ENCODE assay signal across 8 mouse cellular contexts in genomic region chr19:37018411-37018810, GRCm38 (mm10).
DNase-seq lines count a peak whose midpoint lies in the region; ATAC-seq and TF ChIP-seq lines count a peak whose summit lies in the region.

No protein-coding gene starts in this region.

- ATAC-seq in heart, embryonic 13.5 days (ENCODE audit: extremely low read depth, insufficient number of reproducible peaks, low FRiP score, low TSS enrichment) = peak; percentile 89
- peak; percentile 97 for ATAC-seq in kidney, embryonic 16.5 days (ENCODE audit: low FRiP score, low TSS enrichment)
- peak; percentile 97 for ATAC-seq in lung, embryonic 16.5 days (ENCODE audit: low read depth)

- peak overlapping the region; percentile 56 for H3K4me3 ChIP-seq in heart, embryonic 13.5 days
- H3K4me3 ChIP-seq in kidney, embryonic 16.5 days (ENCODE audit: low read length) = peak overlapping the region; percentile 55
- peak overlapping the region; percentile 54 for H3K4me3 ChIP-seq in lung, embryonic 16.5 days (ENCODE audit: low read length)
- H3K4me3 ChIP-seq in olfactory bulb, adult 2 months (ENCODE audit: insufficient read depth, low read depth, low read length) = peak overlapping the region; percentile 9

- H3K36me3 ChIP-seq in heart, embryonic 13.5 days = peaks cover 25% of the 10 kb centered on the region
- 0 out of 2 replicates have a peak, but pooled peaks cover 5% of the 10 kb centered on the region for H3K36me3 ChIP-seq in kidney, embryonic 16.5 days (ENCODE audit: insufficient read depth, low read length)
- H3K36me3 ChIP-seq in lung, embryonic 16.5 days (ENCODE audit: control insufficient read depth, insufficient read depth, low read length) = no peaks in the 10 kb centered on the region

- TF ChIP-seq CTCF in olfactory bulb, adult 2 months (IDR thresholded peaks at IDR 0.05; ENCODE audit: insufficient read depth, low read depth, low read length) = no peak

- no peaks in the 10 kb centered on the region for H3K27me3 ChIP-seq in heart, embryonic 13.5 days (replicated peaks)
- no peaks in the 10 kb centered on the region for H3K27me3 ChIP-seq in kidney, embryonic 16.5 days (ENCODE audit: insufficient read depth, low read length)
- no peaks in the 10 kb centered on the region for H3K27me3 ChIP-seq in lung, embryonic 16.5 days (ENCODE audit: control insufficient read depth, insufficient read depth, low read depth, low read length)

- H3K4me2 ChIP-seq in heart, embryonic 13.5 days = peak overlapping the region; percentile 75
- H3K4me2 ChIP-seq in kidney, embryonic 16.5 days (replicated peaks; ENCODE audit: low read depth, low read length) = peak overlapping the region; percentile 55
- H3K4me2 ChIP-seq in lung, embryonic 16.5 days (ENCODE audit: low read depth, low read length) = peak overlapping the region; percentile 67

- peak; percentile 67 for DNase-seq in layer of hippocampus, adult 11-12 months (ENCODE audit: low spot score)
- no peak for DNase-seq in layer of hippocampus, adult 9-10 months (ENCODE audit: low spot score)
- DNase-seq in embryo, embryonic 10.5 days (ENCODE audit: low spot score) = peak; percentile 91
- peak; percentile 84 for DNase-seq in thymus, postnatal 4 days

- WGBS in heart, embryonic 13.5 days = 2% methylated on average over 26 of the region's 26 CpGs
- WGBS in kidney, embryonic 16.5 days = 4% methylated on average over 26 of the region's 26 CpGs
- 4% methylated on average over 25 of the region's 26 CpGs for WGBS in lung, embryonic 16.5 days
- WGBS in olfactory bulb, adult 2 months = 15% methylated on average over 26 of the region's 26 CpGs

- H3K27ac ChIP-seq in heart, embryonic 13.5 days (replicated peaks) = no peak overlapping the region
- H3K27ac ChIP-seq in kidney, embryonic 16.5 days (ENCODE audit: low read length) = no peak overlapping the region
- no peak overlapping the region for H3K27ac ChIP-seq in lung, embryonic 16.5 days (ENCODE audit: low read length)
- H3K27ac ChIP-seq in olfactory bulb, adult 2 months (ENCODE audit: insufficient read depth, low read depth, low read length) = no peak overlapping the region

- H3K9me3 ChIP-seq in heart, embryonic 13.5 days = 0 out of 2 replicates have a peak, but pooled peaks cover 13% of the 10 kb centered on the region
- H3K9me3 ChIP-seq in kidney, embryonic 16.5 days (ENCODE audit: low read length) = 0 out of 2 replicates have a peak, but pooled peaks cover 11% of the 10 kb centered on the region
- H3K9me3 ChIP-seq in lung, embryonic 16.5 days (ENCODE audit: control insufficient read depth, low read length) = no peaks in the 10 kb centered on the region

- peaks cover 25% of the 10 kb centered on the region for H3K4me1 ChIP-seq in heart, embryonic 13.5 days
- H3K4me1 ChIP-seq in kidney, embryonic 16.5 days (ENCODE audit: insufficient read depth, low read length) = 0 out of 2 replicates have a peak, but pooled peaks cover 4% of the 10 kb centered on the region
- H3K4me1 ChIP-seq in lung, embryonic 16.5 days (replicated peaks; ENCODE audit: control insufficient read depth, insufficient read depth, low read length) = peaks cover 3% of the 10 kb centered on the region; the same call in 1 of the 2 replicates
- peaks cover 15% of the 10 kb centered on the region for H3K4me1 ChIP-seq in olfactory bulb, adult 2 months (ENCODE audit: control insufficient read depth, insufficient read depth, low read length)

- peak overlapping the region; percentile 75 for H3K9ac ChIP-seq in heart, embryonic 13.5 days
- peak overlapping the region; percentile 57 for H3K9ac ChIP-seq in kidney, embryonic 16.5 days (replicated peaks; ENCODE audit: low read length)
- peak overlapping the region; percentile 50 for H3K9ac ChIP-seq in lung, embryonic 16.5 days (ENCODE audit: low read length)

- no peak for TF ChIP-seq POLR2A in olfactory bulb, adult 2 months (IDR thresholded peaks at IDR 0.05; ENCODE audit: insufficient read depth, low read depth, low read length)
